Mouse (Mus musculus) large intestine, adult 2 months (tissue): ENCODE measurements around the gene Myom1. TPM values are rescaled to one million over a fixed set of nuclear protein-coding genes. Genes with fewer than 3 reads are reported as not detected.

Experiments
- DNase-seq: peaks from one replicate; pipeline ENCODE4 v3.0.0-alpha.2; 2012; ENCODE audit warnings: low read depth, low spot score
- WGBS: fragments of 180-500 bp; shearing (Covaris S2); methylation state at CpG from one replicate; pipeline ENCODE4 v1.1.7; 2018; 5-methylcytosine and 5-hydroxymethylcytosine counted together
- polyA plus RNA-seq: library from polyadenylated mRNA; depleted of rRNA; stranded (reverse); fragments of >200 nt; gene quantifications from 2 replicates; pipeline ENCODE4 v1.2.3, GENCODE M21; 2012

Myom1 gene
- polyA plus RNA-seq, 1 experiment: 7.3 TPM

DNA sequence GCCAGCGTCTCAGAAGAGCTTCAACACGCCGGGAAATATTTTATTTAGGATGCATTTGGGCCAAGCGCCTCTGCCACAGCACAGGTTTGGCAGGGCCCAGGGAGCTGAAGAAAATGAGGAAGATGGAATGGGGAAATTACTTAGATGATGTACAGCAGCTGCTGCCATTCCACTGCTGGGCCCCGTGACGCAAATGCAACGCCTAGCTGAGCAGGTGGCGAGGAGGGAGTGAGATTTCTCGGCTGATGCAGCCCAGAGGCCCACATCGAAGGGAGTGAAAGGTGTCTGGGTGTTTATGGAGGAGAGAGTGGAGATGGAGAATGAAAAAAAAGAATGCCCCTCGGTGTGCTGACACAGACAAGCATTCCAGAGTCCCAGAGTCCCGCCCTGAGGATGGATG lies 123.1 kb downstream of the Myom1 start:
- 63% methylated on average over 12 of the region's 12 CpGs for WGBS
- DNase-seq: no peak

DNA sequence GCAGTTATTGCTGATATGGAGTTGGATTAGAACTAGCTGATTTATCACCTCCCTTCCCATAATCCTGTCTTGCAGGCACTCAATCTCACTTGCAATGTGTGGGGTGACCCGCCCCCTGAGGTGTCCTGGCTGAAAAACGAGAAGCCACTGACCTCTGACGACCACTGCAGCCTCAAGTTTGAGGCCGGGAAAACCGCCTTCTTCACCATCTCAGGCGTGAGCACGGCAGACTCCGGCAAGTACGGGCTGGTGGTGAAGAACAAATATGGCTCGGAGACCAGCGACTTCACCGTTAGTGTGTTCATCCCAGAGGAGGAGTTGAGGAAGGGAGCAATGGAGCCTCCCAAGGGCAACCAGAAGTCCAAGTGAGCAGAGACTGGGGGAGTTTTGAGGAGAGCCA lies 123.6 kb downstream of the Myom1 start:
- no peak for DNase-seq
- WGBS: 82% methylated on average over 12 of the region's 12 CpGs

DNA sequence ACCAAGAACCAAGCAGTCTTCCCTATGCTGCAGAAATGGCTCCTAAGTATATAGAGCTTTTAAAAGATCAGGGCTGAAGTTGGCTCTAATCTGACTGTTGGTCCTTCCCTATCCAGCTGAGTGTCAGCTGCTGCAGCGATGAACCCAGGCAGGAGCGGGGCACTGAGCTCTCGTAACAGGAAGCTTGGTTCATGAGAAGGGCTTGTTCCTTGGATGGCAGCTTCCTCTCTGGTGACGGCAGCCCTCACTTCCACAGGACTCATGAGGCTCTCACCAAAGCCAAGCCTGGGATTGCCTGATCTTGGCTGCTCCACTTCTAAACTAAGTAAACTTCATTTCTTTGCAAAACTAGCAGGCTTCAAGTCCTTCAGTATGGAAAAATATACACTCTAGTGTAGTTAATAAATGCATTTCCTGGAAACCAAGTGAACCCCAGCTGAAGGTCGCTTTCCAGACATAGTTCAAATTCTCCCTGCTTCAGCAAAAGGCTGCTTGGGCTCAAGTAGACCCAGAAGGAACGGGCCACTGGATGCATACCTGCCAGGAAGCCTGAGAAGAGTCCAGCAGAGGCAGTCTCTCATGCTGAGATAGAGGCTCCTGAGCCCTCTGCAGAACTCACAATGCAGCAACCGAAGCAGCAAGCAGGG lies 125.2 kb downstream of the Myom1 start:
- DNase-seq: no peak
- 68% methylated on average over 7 of the region's 7 CpGs for WGBS

GRCm38 (mm10) chr17:71129489-71130261 lies 127.2 kb downstream of the Myom1 start:
- WGBS: 70% methylated on average over 9 of the region's 9 CpGs
- no peak for DNase-seq

- no peak for DNase-seq
Observed at GRCm38 (mm10) chr17:71132221-71132620, 129.8 kb downstream of the Myom1 start.

GRCm38 (mm10) chr17:71132856-71133439 lies 130.5 kb downstream of the Myom1 start:
- 83% methylated on average over 11 of the region's 11 CpGs for WGBS
- no peak for DNase-seq

DNA sequence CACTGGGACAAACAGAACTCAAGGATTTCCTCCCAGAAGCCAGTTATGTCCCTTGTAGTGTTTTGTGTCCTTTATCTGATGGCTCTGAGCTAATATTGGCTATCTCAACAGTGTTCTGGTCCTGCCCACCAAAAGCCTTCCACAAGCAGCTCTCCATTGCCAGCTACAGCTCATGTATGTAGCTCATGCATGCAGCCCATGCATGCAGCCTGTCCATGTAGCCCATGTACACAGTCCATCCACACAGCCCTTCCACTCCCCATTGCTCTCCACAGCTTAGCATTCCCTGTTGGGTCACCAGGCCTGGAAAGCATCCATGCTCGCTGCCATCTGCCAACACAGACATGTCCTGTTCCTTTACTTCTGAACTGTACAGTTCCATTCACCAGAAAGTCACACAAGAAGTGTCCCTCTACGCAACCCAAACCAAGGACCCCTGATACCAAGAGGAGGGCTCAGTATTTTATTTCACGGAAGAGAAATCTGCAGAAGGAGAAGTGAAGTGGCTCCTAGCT lies 132.1 kb downstream of the Myom1 start:
- no peak for DNase-seq
- 86% methylated on average over 3 of the region's 3 CpGs for WGBS

GRCm38 (mm10) chr17:71135108-71135507 lies 132.7 kb downstream of the Myom1 start:
- 55% methylated on average over 5 of the region's 5 CpGs for WGBS
- DNase-seq: no peak

GRCm38 (mm10) chr17:71135866-71136265 lies 133.4 kb downstream of the Myom1 start:
- 87% methylated on average over 5 of the region's 5 CpGs for WGBS
- DNase-seq: no peak

DNA sequence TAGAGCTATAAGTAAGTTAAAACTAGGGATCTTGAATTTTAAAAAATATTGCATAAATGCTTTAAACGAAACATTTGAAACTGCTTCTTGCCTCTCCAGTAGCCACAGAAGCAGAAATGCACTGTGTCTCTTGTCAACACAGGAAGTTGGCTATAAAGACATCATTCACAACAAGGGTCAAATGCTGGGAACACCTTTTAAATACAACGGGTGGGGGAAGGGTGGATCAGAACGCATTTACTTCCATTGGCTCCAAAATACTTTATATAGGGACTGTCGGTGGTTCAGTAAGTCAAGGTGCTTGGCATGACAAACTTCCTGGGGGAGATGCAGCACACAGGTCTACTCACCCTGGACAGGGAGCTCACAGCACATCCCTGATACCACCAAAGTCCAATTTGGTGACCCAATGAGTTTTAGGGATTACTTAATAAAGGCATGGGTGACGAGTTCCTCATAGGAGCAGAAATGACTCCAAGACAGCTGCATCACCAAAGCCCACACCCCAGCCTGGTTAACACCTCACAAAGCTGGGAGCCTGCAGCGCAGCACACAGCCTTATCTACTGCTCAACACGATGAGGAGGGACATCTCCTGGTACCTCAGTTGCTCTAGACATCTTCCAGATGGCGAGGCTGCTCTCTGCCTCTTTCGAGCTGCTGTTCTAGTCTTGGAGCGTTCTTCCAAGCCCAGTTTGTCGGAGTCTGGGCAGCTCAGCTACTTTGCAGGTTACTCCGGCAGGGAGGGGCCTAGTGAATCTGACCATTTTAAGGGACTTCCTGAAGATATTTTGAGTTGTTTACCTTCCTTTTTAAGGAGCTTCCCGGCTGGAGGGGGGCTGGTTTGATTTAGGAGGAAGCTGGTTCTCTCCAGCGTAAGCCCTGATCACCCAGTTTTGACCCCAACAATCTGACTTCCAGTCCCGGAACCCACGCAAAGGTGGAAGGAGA lies 134.2 kb downstream of the Myom1 start:
- WGBS: 64% methylated on average over 16 of the region's 16 CpGs
- no peak for DNase-seq

DNA sequence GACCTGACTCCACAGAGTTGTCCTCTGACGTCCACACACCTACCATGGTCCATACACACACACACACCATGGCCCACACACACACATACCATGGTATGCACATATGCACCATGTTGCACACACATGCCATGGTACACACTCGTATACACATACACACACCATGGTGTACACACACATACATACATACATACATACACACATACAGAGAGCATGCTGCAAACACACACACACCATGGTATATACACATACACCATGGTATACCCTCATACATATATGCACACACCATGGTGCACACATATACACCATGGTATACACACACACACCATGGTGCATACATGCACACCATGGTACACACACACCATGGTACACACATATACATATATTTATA lies 134.9 kb downstream of the Myom1 start:
- WGBS: 72% methylated on average over 2 of the region's 2 CpGs
- DNase-seq: no peak

DNA sequence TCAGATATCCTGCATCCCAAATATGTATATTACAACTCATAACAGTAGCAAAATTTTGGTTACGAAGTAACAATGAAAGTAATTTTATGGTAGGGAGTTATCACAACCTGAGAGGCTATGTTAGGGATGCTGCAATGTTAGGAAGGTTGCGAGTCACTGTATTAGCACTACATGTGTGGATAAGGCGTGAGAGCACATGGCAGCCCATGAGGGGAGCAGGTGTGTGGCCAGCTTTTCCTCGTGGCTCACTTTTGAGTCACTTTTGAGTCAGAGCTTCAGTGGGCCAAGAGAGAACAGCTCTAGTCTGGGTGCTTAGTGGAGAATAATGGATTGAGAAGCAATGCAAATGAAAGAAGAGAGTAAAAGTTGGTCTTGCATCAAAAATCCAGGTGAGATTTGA lies 139.6 kb downstream of the Myom1 start:
- WGBS: 70% methylated on average over 4 of the region's 4 CpGs
- no peak for DNase-seq

DNA sequence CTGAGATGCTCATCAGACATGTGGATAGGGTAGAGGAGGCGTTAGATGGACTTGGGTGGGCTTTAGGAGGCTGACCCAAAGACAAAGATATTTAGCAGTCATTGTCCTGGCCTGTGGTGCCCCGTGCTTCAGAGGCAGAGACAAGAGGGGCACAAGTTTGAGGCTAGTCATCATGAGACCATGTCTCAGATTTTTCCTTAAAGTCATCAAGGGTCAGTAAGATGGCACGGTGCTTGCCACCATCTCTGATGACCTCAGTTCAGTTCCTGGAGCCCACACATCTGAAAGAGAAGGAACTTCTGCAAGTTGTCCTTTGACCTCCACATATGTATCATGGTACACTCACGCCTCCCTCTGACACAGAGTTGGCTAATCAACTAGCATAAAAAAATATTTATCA lies 140.7 kb downstream of the Myom1 start:
- WGBS: 78% methylated on average over 4 of the region's 4 CpGs
- DNase-seq: no peak

DNA sequence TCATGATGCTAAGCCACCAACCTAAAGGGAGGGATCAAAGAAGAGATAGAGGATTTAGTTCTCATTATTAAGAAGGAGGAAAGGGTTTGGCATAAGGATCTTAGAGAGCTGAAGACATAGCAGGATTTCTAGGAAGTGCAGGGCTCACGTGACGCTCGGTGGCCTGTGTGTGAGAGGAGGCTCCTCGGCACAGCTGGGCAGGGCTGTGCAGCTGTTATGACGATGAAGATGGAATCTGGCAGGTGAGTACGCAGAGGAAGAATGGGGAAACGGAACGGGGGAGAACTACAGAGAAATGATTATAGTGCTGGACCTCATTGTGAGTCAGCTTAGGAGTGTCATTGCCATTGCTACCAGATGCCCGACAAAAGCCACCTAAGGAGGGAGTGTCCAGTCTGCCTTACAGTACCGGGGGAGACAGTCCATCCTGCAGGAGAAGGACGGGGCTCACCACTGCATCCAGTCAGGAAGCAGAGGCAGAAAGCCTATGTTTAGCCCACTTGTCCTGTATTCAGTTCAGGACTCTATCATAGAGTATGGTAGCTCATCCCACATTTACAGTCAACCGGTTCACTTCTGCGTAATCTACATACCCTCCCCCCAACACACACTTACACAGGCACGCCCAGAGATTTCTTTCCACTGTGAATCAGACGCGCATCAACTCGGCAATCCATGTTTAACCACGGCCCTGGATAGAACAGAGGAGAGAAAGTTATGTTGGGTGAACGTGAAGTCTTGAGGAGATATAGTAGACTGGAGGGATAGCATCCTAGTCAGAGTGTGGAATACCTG lies 142.1 kb downstream of the Myom1 start:
- WGBS: 70% methylated on average over 19 of the region's 19 CpGs
- no peak for DNase-seq

DNA sequence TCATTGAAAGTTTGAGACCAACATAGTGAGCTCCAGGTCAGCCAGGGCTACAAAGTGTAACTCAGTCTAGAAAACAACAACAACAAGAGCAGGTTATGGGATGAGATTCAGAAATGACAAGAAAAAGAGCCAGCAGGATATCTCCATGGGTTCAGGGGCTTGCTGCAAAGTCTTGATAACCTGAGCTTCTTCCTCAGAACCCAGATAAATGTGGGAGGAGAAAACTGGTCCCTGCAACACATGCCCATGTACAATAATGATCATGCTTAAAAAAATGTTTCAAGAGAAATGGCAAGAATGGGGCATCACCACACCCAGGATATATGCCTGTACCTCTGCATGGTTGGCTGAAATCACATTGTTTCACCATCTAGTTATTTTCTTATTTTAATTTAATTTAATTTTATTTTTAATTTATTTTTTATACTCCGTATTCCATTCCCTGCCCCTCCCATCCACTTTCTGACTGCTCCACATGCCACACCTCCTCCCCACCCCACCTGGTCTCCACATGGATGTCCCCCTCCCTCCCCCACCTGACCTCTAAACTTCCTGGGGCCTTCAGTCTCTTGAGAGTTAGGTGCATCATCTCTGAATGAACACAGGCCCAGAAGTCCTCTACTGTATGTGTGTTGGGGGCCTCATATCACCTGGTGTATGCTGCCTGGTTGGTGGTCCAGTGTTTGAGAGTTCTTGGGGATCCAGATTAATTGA lies 143.0 kb downstream of the Myom1 start:
- DNase-seq: no peak
- 79% methylated on average over 1 of the region's 1 CpGs for WGBS

GRCm38 (mm10) chr17:71153356-71153755 lies 150.9 kb downstream of the Myom1 start:
- no peak for DNase-seq
- 82% methylated on average over 4 of the region's 4 CpGs for WGBS

DNA sequence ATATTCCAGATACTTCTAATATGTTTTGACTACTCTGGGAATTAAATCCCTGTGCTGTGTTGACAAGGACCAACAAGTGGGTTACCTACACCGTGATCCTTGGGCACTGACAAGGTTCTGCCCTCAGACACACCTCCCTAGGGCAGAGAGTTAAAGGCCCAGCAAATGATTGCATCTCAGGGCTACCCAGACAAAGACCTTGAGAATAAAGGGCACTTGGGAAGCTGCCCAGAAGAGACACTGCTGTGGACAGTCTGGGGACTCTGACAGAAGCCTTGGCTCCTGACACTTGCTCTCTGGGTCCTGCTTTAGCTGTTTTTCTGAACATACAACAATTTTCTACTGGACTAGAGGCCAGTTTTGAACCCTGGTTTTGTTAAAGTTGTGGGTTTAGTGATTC lies 152.8 kb downstream of the Myom1 start:
- DNase-seq: no peak
- WGBS: 71% methylated on average over 1 of the region's 1 CpGs

DNA sequence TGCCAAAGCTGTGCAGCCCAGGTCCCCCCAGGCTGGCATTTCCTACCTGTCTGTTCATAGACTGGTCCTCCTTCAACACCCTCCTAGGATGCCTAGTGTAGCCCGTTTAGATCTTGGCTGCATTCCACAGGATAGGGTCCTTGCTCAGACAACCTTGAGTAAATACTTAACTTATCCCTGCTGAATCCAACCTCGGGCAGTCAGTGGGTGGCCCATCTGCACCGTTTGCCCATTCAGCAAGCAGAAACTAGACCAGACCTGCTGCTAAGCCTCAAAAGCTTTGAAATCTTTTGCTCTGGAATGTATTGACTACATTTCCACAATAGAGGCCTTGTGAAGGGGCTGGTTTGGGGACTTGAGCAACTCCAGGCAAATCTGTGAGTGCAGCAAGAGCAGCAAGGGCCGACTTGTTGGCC lies 156.7 kb downstream of the Myom1 start:
- no peak for DNase-seq
- WGBS: 28% methylated on average over 4 of the region's 4 CpGs
